In genomic region chr5:151686606-151687525, GRCm38 (mm10) we compare ENCODE assay signal across 8 mouse cellular contexts. TPM values are rescaled to one million over a fixed set of nuclear protein-coding genes. Genes with fewer than 3 reads are reported as not detected.
DNase-seq lines count a peak whose midpoint lies in the region; ATAC-seq and TF ChIP-seq lines count a peak whose summit lies in the region.

No protein-coding gene starts in this region.

- no peak for TF ChIP-seq POLR2A in ES-Bruce4 (IDR thresholded peaks at IDR 0.05; ENCODE audit: insufficient read depth, low read length)
- TF ChIP-seq POLR2A in testis, adult 2 months (IDR thresholded peaks at IDR 0.05; ENCODE audit: control insufficient read depth, low read depth, low read length), result no peak

- TF ChIP-seq EP300 in ES-Bruce4 (IDR thresholded peaks at IDR 0.05; ENCODE audit: insufficient read depth, low read depth, low read length), result no peak

- H3K4me3 ChIP-seq in ES-Bruce4 (ENCODE audit: low read depth, low read length), result no peak overlapping the region
- H3K4me3 ChIP-seq in forebrain, embryonic 14.5 days (ENCODE audit: low read depth, low read length), result no peak overlapping the region
- H3K4me3 ChIP-seq in liver, embryonic 16.5 days (ENCODE audit: low read depth, low read length), result no peak overlapping the region
- H3K4me3 ChIP-seq in neural tube, embryonic 14.5 days (ENCODE audit: low read depth, low read length), result no peak overlapping the region
- no peak overlapping the region for H3K4me3 ChIP-seq in testis, adult 2 months (ENCODE audit: control insufficient read depth, low read depth, low read length)

- peak overlapping the region; percentile 24; the same call in 1 of the 2 replicates for H3K4me2 ChIP-seq in forebrain, embryonic 14.5 days (ENCODE audit: low read length)
- peak overlapping the region; percentile 57 for H3K4me2 ChIP-seq in liver, embryonic 16.5 days (ENCODE audit: low read depth, low read length)
- peak overlapping the region; percentile 24 for H3K4me2 ChIP-seq in neural tube, embryonic 14.5 days (ENCODE audit: low read depth, low read length)

- TF ChIP-seq CTCF in ES-Bruce4 (IDR thresholded peaks at IDR 0.05; ENCODE audit: low read depth, low read length), result peak; percentile 91
- peak; percentile 50; the same call in 1 of the 2 replicates for TF ChIP-seq CTCF in testis, adult 2 months (IDR thresholded peaks at IDR 0.05; ENCODE audit: control insufficient read depth, insufficient read depth, insufficient replicate concordance, low read depth, low read length)

- peak; percentile 98 for ATAC-seq in forebrain, embryonic 14.5 days
- ATAC-seq in liver, embryonic 16.5 days (ENCODE audit: low read depth), result peak; percentile 82
- peak; percentile 96 for ATAC-seq in neural tube, embryonic 14.5 days (ENCODE audit: low read depth)

- H3K4me1 ChIP-seq in ES-Bruce4 (ENCODE audit: control insufficient read depth, insufficient read depth, low read length), result no peaks in the 10 kb centered on the region
- no peaks in the 10 kb centered on the region for H3K4me1 ChIP-seq in forebrain, embryonic 14.5 days (ENCODE audit: control insufficient read depth, insufficient read depth, low read length)
- no peaks in the 10 kb centered on the region for H3K4me1 ChIP-seq in liver, embryonic 16.5 days (ENCODE audit: control insufficient read depth, low read depth, low read length)
- no peaks in the 10 kb centered on the region for H3K4me1 ChIP-seq in neural tube, embryonic 14.5 days (ENCODE audit: control insufficient read depth, insufficient read depth, low read length)
- H3K4me1 ChIP-seq in testis, adult 2 months (ENCODE audit: control insufficient read depth, insufficient read depth, low read length), result no peaks in the 10 kb centered on the region

- peaks cover 3% of the 10 kb centered on the region; the same call in 1 of the 2 replicates for H3K27me3 ChIP-seq in ES-Bruce4 (ENCODE audit: control insufficient read depth, insufficient read depth, low read length, poor library complexity, severe bottlenecking)
- H3K27me3 ChIP-seq in forebrain, embryonic 14.5 days (replicated peaks; ENCODE audit: control insufficient read depth, insufficient read depth, low read length), result no peaks in the 10 kb centered on the region
- no peaks in the 10 kb centered on the region for H3K27me3 ChIP-seq in liver, embryonic 16.5 days (ENCODE audit: control insufficient read depth, insufficient read depth, low read depth, low read length)
- H3K27me3 ChIP-seq in neural tube, embryonic 14.5 days (ENCODE audit: control insufficient read depth, insufficient read depth, low read length), result no peaks in the 10 kb centered on the region
- no peaks in the 10 kb centered on the region for H3K27me3 ChIP-seq in testis, adult 2 months (ENCODE audit: control insufficient read depth, insufficient read depth, low read length)

- H3K27ac ChIP-seq in ES-Bruce4 (ENCODE audit: insufficient read depth, low read length), result no peak overlapping the region
- no peak overlapping the region for H3K27ac ChIP-seq in forebrain, embryonic 14.5 days (ENCODE audit: low read depth, low read length)
- no peak overlapping the region for H3K27ac ChIP-seq in liver, embryonic 16.5 days (ENCODE audit: low read length)
- no peak overlapping the region for H3K27ac ChIP-seq in neural tube, embryonic 14.5 days (ENCODE audit: low read depth, low read length)
- no peak overlapping the region for H3K27ac ChIP-seq in testis, adult 2 months (ENCODE audit: control insufficient read depth, insufficient read depth, low read depth, low read length)

- intact Hi-C loops in heart, postnatal 14 days (cut with DNase I), result no loop called here

- no peaks in the 10 kb centered on the region for H3K36me3 ChIP-seq in ES-Bruce4 (ENCODE audit: control insufficient read depth, insufficient read depth, low read length, poor library complexity, severe bottlenecking)
- H3K36me3 ChIP-seq in forebrain, embryonic 14.5 days (ENCODE audit: control insufficient read depth, insufficient read depth, low read length), result no peaks in the 10 kb centered on the region
- H3K36me3 ChIP-seq in liver, embryonic 16.5 days (ENCODE audit: control insufficient read depth, insufficient read depth), result no peaks in the 10 kb centered on the region
- no peaks in the 10 kb centered on the region for H3K36me3 ChIP-seq in neural tube, embryonic 14.5 days (ENCODE audit: control insufficient read depth, insufficient read depth, low read length)
- H3K36me3 ChIP-seq in testis, adult 2 months (ENCODE audit: control insufficient read depth, insufficient read depth, low read length), result no peaks in the 10 kb centered on the region

- H3K9ac ChIP-seq in ES-Bruce4 (ENCODE audit: low read depth, poor library complexity, severe bottlenecking), result no peak overlapping the region
- no peak overlapping the region for H3K9ac ChIP-seq in forebrain, embryonic 14.5 days (ENCODE audit: low read length)
- no peak overlapping the region; the same call in 1 of the 2 replicates for H3K9ac ChIP-seq in liver, embryonic 16.5 days (ENCODE audit: low read depth, low read length)
- no peak overlapping the region for H3K9ac ChIP-seq in neural tube, embryonic 14.5 days (replicated peaks; ENCODE audit: low read depth, low read length)

- H3K9me3 ChIP-seq in ES-Bruce4 (replicated peaks; ENCODE audit: control insufficient read depth, insufficient read depth, low read length, poor library complexity, severe bottlenecking), result no peaks in the 10 kb centered on the region; the same call in 1 of the 2 replicates
- no peaks in the 10 kb centered on the region for H3K9me3 ChIP-seq in forebrain, embryonic 14.5 days (replicated peaks; ENCODE audit: control insufficient read depth, low read length)
- H3K9me3 ChIP-seq in liver, embryonic 16.5 days (replicated peaks; ENCODE audit: control insufficient read depth, low read length), result no peaks in the 10 kb centered on the region
- H3K9me3 ChIP-seq in neural tube, embryonic 14.5 days (ENCODE audit: control insufficient read depth, low read length), result no peaks in the 10 kb centered on the region

- peak; percentile 61 for DNase-seq in c-Kit-positive CD71-positive TER-119-positive erythroid progenitor cells, embryonic 14.5 days (ENCODE audit: low spot score)
- DNase-seq in forebrain, embryonic 14.5 days (ENCODE audit: low spot score), result peak; percentile 82
- peak; percentile 77 to 82 for DNase-seq in heart, postnatal 14 days
- DNase-seq in large intestine, adult 2 months (ENCODE audit: low read depth, low spot score), result peak; percentile 52

- 28% methylated on average over 15 of the region's 15 CpGs for WGBS in forebrain, embryonic 14.5 days
- 7% methylated on average over 15 of the region's 15 CpGs for WGBS in large intestine, adult 2 months
- 18% methylated on average over 15 of the region's 15 CpGs for WGBS in liver, embryonic 16.5 days (ENCODE audit: insufficient replicate concordance)
- WGBS in neural tube, embryonic 14.5 days, result 30% methylated on average over 15 of the region's 15 CpGs

RNA-seq across cellular contexts. Expression of gene Rfc3, which starts 35.8 kb away (rescaled TPM):
- polyA plus RNA-seq in ES-Bruce4 (2011; ENCODE audit: insufficient read depth, insufficient read length, low read depth, missing spikeins), result 55.0 and 57.5 TPM in 2 replicates
- 100 and 120 TPM in 2 replicates for polyA plus RNA-seq in forebrain, embryonic 14.5 days (2014; fragmentation: Nextera tagmentation; extraction: Ambion mirVana)
- total RNA-seq in heart, postnatal 14 days (2021), result 1 to 10 TPM; 5.3 to 6.0 TPM
- polyA plus RNA-seq in large intestine, adult 2 months (2012; rRNA removed), result 18.7 and 18.8 TPM in 2 replicates
- polyA plus RNA-seq in liver, embryonic 16.5 days (2015; fragmentation: Nextera tagmentation; extraction: Ambion mirVana), result 33.6 and 37.3 TPM in 2 replicates
- 63.8 and 73.2 TPM in 2 replicates for polyA plus RNA-seq in neural tube, embryonic 14.5 days (2014; fragmentation: Nextera tagmentation; extraction: Ambion mirVana)
- 9.6 and 10.9 TPM in 2 replicates for polyA plus RNA-seq in testis, adult 2 months (2012; rRNA removed)
